Mouse (Mus musculus) heart, postnatal 0 days (tissue): ENCODE results near the gene Pofut1.

Source experiments
- CTCF ChIP-seq: IDR thresholded peaks from 2 replicates; pipeline ENCODE4 v1.5.1; 2016; ENCODE audit warnings: antibody characterized with exemption, control low read depth, low read depth
- EP300 ChIP-seq: IDR thresholded peaks from 2 replicates; pipeline ENCODE4 v1.6.1; 2016; ENCODE audit warnings: antibody characterized with exemption, low read depth

DNA sequence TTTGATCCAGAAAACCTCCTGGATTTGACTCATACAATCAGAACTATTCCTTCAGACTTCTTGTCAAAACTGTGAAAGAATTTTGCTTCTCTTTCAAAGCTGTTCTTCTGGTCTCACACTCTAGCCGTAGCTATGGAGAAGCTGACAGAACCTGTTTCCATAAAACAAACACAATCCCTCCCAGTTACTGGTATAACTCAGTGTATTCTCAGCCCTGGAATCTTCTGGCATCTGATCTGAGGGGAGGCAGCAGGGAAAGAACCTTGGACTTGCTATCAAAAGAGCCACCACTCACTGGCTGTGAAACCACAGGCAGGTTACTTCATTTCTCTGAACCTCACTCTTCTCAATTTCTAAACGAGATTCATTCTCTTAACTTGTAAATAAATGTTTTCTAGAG is 2.9 kb upstream of the Pofut1 start:
- TF ChIP-seq CTCF = no peak
- no peak for TF ChIP-seq EP300
